Mouse (Mus musculus) intestine, embryonic 16.5 days (tissue): ENCODE data around the gene Pitpnm2. TPM values are rescaled to one million over a fixed set of nuclear protein-coding genes. Genes with fewer than 3 reads are reported as not detected.

ENCODE experiments used
- ATAC-seq: fragments of 200-750 bp; cut with Nextera tagmentation; 2 replicates; pipeline ENCODE4 v1.8.0; 2017; ENCODE audit warnings: moderate TSS enrichment, moderate library complexity
- H3K27ac ChIP-seq: fragments of 300-500 bp; sonication (generic); 2 replicates; pipeline ENCODE4 v1.5.1; 2014; ENCODE audit warnings: mild to moderate bottlenecking, low read length
- H3K27me3 ChIP-seq: fragments of 300-500 bp; sonication (generic); replicated peaks from 2 replicates; pipeline ENCODE4 v1.6.1; 2014; ENCODE audit warnings: low read length, control low read depth, mixed read lengths; ENCODE audit not compliant: control insufficient read depth, insufficient read depth
- H3K36me3 ChIP-seq: fragments of 300-500 bp; sonication (generic); 2 replicates; pipeline ENCODE4 v1.6.1; 2014; ENCODE audit warnings: low read length, control low read depth; ENCODE audit not compliant: control insufficient read depth, insufficient read depth
- H3K4me1 ChIP-seq: fragments of 300-500 bp; sonication (generic); 2 replicates; pipeline ENCODE4 v1.6.1; 2014; ENCODE audit warnings: low read length, control low read depth, mixed read lengths; ENCODE audit not compliant: control insufficient read depth, insufficient read depth
- H3K4me2 ChIP-seq: fragments of 300-500 bp; sonication (generic); 2 replicates; pipeline ENCODE4 v1.6.1; 2014; ENCODE audit warnings: low read depth, low read length, control low read depth
- H3K4me3 ChIP-seq: fragments of 300-500 bp; sonication (generic); 2 replicates; pipeline ENCODE4 v1.5.1; 2014; ENCODE audit warnings: mild to moderate bottlenecking, low read length
- H3K9ac ChIP-seq: fragments of 300-500 bp; sonication (generic); 2 replicates; pipeline ENCODE4 v1.6.1; 2014; ENCODE audit warnings: low read depth, low read length
- H3K9me3 ChIP-seq: fragments of 300-500 bp; sonication (generic); 2 replicates; pipeline ENCODE4 v1.6.1; 2016; ENCODE audit warnings: low read length, control low read depth; ENCODE audit not compliant: control insufficient read depth
- WGBS: fragments of 180-500 bp; shearing (Covaris S2); extraction: QIAGEN DNeasy Blood & Tissue Kit; methylation state at CpG from one replicate; pipeline ENCODE4 v1.1.7; 2014; 5-methylcytosine and 5-hydroxymethylcytosine counted together
- polyA plus RNA-seq: library from polyadenylated mRNA; unstranded; fragments of >200 nt; fragmentation: Nextera tagmentation; extraction: Ambion mirVana; gene quantifications from 2 replicates; pipeline ENCODE4 v1.2.1, GENCODE M21; 2015

The Pitpnm2 gene
- polyA plus RNA-seq, 1 experiment from 2014 or later, result 1.8 TPM

DNA sequence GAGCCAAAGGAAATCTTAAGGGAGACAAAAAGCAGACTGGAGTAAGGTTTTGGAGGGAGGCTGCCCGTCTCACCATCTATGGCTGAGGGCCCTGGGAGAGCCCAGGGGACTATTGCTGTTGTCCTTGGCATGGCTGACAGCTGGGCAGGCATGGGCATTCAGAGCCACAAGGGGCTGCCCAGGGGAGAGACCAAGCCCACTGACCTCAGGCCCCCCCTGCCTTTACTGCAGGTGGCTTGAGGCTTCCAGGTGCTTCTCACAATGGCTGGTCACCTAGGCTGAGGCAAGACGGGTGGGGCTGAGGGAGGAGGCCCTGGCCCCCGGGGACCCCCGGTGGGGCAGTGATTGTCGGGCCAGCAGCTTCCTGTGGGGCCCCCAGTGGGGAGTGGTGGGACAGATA is 130.4 kb downstream of the Pitpnm2 start:
- Histone ChIP-seq H3K36me3 (peaks cover 11% of the 10 kb centered on the region; the same call in 1 of the 2 replicates), H3K27me3 (no peaks in the 10 kb centered on the region)
- 64% methylated on average over 5 of the region's 5 CpGs for WGBS

DNA sequence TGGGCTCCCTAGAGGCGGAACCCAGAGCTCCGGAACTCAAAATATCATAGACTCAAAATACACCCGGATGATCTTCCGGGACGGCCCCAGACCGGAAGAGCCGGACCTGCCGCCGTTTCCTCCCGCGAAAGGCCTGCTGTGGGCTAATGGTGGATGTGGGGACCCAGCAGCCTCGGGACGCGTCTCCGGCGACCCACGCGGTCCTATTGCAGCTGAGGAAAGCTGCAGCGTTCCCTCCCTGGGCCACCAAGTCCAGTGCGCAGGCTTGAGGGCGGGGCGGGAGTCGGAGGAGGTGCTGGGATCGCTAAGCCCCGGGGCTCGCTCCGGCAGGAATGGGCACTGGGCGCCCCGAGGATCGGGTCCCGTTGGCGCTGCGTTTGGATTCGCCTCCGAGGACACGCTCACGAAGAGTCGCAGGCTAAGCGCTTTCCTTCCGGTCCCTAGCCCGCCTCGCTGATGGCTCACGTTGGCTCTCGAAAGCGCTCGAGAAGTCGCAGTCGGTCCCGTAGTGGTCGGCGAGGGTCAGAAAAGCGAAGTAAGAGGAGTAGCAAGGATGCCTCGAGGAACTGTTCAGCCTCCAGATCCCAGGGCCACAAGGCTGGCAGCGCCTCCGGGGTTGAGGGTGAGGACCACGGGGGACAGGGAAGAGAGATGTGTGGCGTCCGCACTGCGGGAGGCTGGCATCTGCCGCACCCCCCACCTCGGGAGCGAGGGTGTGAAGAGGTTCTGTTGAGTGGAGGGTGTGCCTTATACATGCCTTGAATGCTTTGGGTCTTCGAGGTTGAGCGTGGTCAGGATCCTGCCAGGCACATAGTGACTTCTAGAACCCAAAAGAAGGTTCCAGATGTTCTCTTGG is 133.3 kb downstream of the Pitpnm2 start, which contains the start of gene Arl6ip4:
Gene Arl6ip4 (plus strand): TSS at position 100 of the 856 bp plus-strand sequence.
- peak within 1 kb of the TSS; percentile 69 for H3K4me3 ChIP-seq
- H3K4me1 ChIP-seq, result peaks cover 24% of the 10 kb centered on the region
- H3K9ac ChIP-seq, result peak within 1 kb of the TSS; percentile 87
- no peaks in the 10 kb centered on the region for H3K27me3 ChIP-seq
- H3K36me3 ChIP-seq, result peaks cover 11% of the 10 kb centered on the region; the same call in 1 of the 2 replicates
- peak within 1 kb of the TSS; percentile 76 for H3K4me2 ChIP-seq
- H3K9me3 ChIP-seq, result no peaks in the 10 kb centered on the region
- H3K27ac ChIP-seq, result peak within 1 kb of the TSS; percentile 64
- ATAC-seq, result no peak
- 1% methylated on average over 64 of the region's 64 CpGs for WGBS

More for the DNA sequence above, 130.4 kb downstream of the Pitpnm2 start:
- no peaks in the 10 kb centered on the region for H3K9me3 ChIP-seq
- no peak overlapping the region for H3K9ac ChIP-seq
- no peak overlapping the region for H3K27ac ChIP-seq
- H3K4me2 ChIP-seq, result no peak overlapping the region
- peaks cover 15% of the 10 kb centered on the region for H3K4me1 ChIP-seq
- no peak overlapping the region for H3K4me3 ChIP-seq
- ATAC-seq, result no peak

DNA sequence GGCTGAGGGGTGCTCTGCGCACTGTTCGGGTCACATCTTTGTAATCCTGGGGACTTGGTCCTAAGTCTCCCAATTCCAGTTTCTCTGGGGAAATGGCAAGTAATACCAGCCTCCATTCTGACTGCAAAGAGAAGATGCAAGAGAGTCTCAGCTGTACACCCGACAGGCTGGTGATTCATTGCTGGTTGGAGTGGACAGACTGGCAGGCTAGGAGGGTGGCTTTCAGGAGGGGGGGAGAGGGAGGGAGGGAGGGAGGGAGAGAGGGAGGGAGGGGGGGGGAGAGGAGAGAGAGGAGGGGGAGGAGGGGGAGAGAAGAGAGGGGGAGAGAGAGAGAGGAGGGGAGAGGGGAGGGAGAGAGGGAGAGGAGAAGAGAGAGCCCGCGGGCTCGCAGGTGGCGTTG is 134.0 kb downstream of the Pitpnm2 start:
- H3K4me3 ChIP-seq, result peak overlapping the region; percentile 69

DNA sequence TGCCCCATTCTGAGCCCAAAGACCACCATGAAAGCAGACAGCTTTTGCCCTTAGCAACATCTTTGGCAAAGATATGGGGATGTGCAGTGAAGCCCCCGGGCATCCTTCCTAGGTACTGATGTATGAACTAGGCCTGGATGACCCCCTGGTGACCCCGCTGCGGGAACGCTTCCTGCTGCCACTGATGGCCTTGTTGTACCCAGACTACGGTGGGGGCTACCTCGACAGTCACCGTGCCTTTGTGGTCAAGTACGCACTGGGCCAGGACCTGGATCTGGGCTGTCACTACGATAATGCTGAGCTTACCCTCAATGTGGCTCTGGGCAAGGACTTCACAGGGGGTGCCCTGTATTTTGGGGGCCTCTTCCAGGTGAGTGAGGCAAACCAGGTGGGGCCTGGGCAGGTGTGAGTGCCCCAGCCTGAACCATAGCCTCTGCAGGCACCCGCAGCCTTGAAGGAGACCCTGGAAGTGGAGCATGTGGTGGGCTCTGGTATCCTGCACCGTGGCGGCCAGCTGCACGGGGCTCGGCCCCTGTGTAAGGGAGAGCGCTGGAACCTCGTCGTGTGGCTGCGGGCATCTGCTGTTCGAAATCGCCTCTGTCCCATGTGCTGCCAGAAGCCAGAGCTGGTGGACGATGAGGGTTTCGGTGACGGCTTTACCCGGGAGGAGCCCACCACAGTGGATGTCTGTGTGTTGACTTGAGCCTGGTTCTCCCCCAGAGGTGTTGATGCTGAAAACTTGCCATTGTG is 135.1 kb downstream of the Pitpnm2 start:
- no peak for ATAC-seq
- H3K36me3 ChIP-seq, result peaks cover 2% of the 10 kb centered on the region; the same call in 1 of the 2 replicates
- H3K4me3 ChIP-seq, result no peak overlapping the region
- H3K27me3 ChIP-seq, result no peaks in the 10 kb centered on the region
- H3K9ac ChIP-seq, result no peak overlapping the region
- 91% methylated on average over 24 of the region's 24 CpGs for WGBS
- H3K27ac ChIP-seq, result no peak overlapping the region
- no peaks in the 10 kb centered on the region for H3K9me3 ChIP-seq
- no peak overlapping the region for H3K4me2 ChIP-seq
- H3K4me1 ChIP-seq, result peaks cover 27% of the 10 kb centered on the region

More for the DNA sequence above, 134.0 kb downstream of the Pitpnm2 start:
- H3K4me1 ChIP-seq, result peaks cover 27% of the 10 kb centered on the region
- no peaks in the 10 kb centered on the region for H3K9me3 ChIP-seq
- H3K9ac ChIP-seq, result peak overlapping the region; percentile 87
- peak overlapping the region; percentile 64; the same call in 1 of the 2 replicates for H3K27ac ChIP-seq
- peaks cover 11% of the 10 kb centered on the region; the same call in 1 of the 2 replicates for H3K36me3 ChIP-seq
- 22% methylated on average over 7 of the region's 7 CpGs for WGBS
- no peaks in the 10 kb centered on the region for H3K27me3 ChIP-seq
- H3K4me2 ChIP-seq, result peak overlapping the region; percentile 76
- no peak for ATAC-seq

DNA sequence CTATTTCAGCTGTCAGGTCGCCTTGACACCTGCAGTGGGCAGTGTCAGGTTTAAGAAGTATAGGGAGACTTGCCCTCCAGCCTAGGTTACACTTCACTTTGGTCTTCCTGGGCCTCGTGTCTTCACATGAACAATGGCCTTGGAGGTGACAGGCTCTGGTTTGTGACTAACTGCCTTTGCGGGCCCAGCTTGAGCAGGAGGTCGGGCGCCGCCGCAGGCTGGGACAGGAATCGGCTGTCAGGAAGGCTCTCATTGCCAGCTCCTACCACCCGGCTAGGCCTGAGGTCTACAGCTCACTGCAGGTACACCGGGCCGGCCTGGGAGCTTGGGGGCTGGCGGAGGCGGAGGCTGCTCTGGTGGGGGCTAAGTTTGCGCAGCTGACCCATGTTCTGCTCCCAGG is 136.5 kb downstream of the Pitpnm2 start:
- ATAC-seq, result 0 out of 2 replicates have a peak, but pooled peaks have one; percentile 12
- Histone ChIP-seq H3K27ac (peak overlapping the region; percentile 74), H3K27me3 (no peaks in the 10 kb centered on the region), H3K9ac (peak overlapping the region; percentile 90), H3K4me2 (peak overlapping the region; percentile 93), H3K4me1 (peaks cover 27% of the 10 kb centered on the region), H3K4me3 (peak overlapping the region; percentile 94), H3K9me3 (no peaks in the 10 kb centered on the region), H3K36me3 (no peaks in the 10 kb centered on the region; the same call in 1 of the 2 replicates)
- WGBS, result 17% methylated on average over 14 of the region's 14 CpGs

DNA sequence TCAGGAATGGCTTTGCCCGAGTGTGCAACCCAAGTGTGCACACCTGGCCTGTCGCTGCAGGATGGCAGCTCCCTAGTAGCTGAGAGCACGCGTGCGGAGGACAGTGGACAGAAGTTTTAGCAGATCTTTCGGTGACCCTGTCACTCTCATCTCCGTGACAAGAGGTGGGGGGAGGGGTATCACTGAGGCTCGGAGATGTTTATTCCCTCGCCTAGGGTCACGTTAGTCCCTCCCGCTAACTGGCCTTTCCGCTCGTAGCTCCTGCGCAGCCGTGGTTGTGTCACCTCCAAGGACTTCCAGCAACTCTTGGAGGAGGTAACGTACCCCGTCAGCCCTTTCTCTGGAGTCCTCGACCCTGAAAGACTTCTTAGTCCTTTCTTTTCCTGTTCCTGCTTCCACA is 137.0 kb downstream of the Pitpnm2 start:
- WGBS, result under 1% methylated on average over 18 of the region's 18 CpGs

DNA sequence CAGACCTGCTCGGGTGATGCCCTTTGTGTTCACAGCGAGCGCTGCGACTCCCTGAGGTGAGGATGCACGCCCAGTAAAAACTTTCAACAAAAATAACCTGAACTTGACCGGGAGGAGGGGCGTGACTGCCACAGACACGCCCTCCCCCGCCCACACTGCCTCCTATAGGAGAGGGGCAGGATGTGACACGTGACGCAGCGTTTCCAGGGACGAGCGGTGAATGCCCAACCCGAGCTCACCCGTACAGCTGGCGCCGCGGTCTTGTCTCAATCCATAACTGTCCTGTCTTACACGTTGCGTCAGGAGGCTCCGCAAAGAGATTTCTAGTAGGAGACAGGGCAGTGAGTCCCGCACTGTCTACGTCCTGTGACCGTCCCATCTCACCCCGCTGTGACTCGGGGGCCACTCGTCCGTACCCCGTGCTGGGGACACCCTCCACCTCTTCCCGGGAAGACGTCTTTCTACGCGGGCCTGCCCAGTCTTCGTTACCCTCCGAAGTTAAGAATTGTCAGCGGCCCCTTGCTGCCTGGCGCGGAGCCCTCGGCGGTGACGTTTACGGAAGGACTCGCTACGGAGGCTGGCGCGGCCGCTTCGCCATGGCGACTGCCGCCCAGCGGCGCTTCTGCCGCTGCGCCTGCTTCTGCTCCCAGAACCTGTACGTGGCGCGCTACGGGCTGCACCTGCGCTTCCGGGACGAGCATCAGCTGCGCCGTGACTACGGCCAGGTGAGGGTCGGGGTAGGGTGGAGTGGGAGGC is 137.6 kb downstream of the Pitpnm2 start, which contains the start of gene Ogfod2:
Gene Ogfod2 (plus strand): TSS at position 556 of the 756 bp plus-strand sequence.
- Histone ChIP-seq H3K9me3 (no peaks in the 10 kb centered on the region), H3K36me3 (no peaks in the 10 kb centered on the region), H3K27ac (peak within 1 kb of the TSS; percentile 88), H3K27me3 (no peaks in the 10 kb centered on the region), H3K4me2 (peak within 1 kb of the TSS; percentile 93), H3K9ac (peak within 1 kb of the TSS; percentile 90), H3K4me1 (peaks cover 20% of the 10 kb centered on the region), H3K4me3 (peak within 1 kb of the TSS; percentile 94)
- ATAC-seq, result peak; percentile 98
- under 1% methylated on average over 66 of the region's 66 CpGs for WGBS

More for the DNA sequence above, 137.0 kb downstream of the Pitpnm2 start:
- H3K4me1 ChIP-seq, result peaks cover 25% of the 10 kb centered on the region
- H3K9ac ChIP-seq, result peak overlapping the region; percentile 90
- H3K27ac ChIP-seq, result peak overlapping the region; percentile 74
- peak; percentile 19 for ATAC-seq
- no peaks in the 10 kb centered on the region for H3K9me3 ChIP-seq
- H3K27me3 ChIP-seq, result no peaks in the 10 kb centered on the region
- H3K4me2 ChIP-seq, result peak overlapping the region; percentile 93
- no peaks in the 10 kb centered on the region for H3K36me3 ChIP-seq
- H3K4me3 ChIP-seq, result peak overlapping the region; percentile 94

DNA sequence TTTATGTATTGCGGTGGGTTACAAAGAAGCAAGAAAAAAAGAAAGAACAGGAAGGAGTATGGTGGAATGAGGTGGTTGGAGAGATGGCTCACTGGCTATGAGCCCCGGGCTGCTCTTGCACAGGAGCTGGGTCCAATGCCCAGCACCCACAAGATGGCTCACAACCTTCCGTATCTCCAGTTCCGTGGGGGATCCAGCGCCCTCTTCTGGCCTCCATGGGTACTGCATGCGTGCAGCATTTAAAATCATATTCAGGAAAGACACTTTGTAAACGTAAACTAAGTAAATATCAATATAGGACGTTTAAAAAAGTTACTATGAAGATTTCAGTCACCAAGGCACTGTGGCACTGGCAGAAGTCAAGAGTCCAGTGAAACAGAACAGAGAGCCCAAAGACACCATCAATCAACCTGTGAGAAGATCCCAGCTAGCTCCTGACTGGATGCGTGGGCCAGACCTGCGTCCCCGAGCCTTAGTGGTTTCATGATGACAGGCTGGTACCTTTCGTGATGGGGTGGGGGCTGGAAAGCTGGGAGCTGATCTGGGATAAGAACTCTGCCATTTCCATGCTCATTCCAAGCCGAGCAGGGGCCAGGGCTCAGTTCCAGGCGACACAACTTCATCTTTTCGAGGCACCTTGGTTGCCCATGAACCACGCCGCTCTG is 138.4 kb downstream of the Pitpnm2 start:
- Histone ChIP-seq H3K27ac (peak overlapping the region; percentile 63), H3K9me3 (no peaks in the 10 kb centered on the region), H3K9ac (peak overlapping the region; percentile 77), H3K27me3 (no peaks in the 10 kb centered on the region), H3K4me3 (peak overlapping the region; percentile 94), H3K36me3 (no peaks in the 10 kb centered on the region), H3K4me2 (peak overlapping the region; percentile 93), H3K4me1 (peaks cover 16% of the 10 kb centered on the region)
- 21% methylated on average over 17 of the region's 17 CpGs for WGBS
- no peak for ATAC-seq
